Mouse (Mus musculus) right cerebral cortex, postnatal 4 days (tissue): Measurements from ENCODE around the gene Timm17a.

Experiments used
- DNase-seq: peaks from one replicate; pipeline ENCODE4 v3.0.0-alpha.2; 2022

The Timm17a gene

GRCm38 (mm10) chr1:135313284-135314031, at the start of gene Timm17a:
Timm17a (minus strand) TSS chr1:135313778.
- DNase-seq: peak; percentile 90

DNA sequence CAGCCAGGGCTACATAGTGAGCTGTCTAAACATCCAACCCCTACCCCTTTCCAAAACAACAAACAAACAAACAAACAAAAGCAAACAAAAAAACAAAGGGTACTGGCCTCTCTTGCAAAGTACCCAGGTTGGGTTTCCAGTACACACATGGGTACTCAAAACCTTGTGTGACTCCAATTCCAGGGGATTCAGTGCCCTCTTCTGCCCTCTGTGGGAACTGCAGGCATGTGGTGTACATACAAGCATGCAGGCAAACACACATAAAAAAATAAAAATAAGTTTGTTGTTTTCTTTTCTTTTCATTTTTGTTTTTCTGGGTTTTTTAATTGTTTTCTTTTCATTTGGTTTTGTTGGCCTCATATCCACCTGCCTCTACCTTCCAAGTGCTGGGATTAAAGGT, 48.5 kb upstream of the Timm17a start:
- no peak for DNase-seq

DNA sequence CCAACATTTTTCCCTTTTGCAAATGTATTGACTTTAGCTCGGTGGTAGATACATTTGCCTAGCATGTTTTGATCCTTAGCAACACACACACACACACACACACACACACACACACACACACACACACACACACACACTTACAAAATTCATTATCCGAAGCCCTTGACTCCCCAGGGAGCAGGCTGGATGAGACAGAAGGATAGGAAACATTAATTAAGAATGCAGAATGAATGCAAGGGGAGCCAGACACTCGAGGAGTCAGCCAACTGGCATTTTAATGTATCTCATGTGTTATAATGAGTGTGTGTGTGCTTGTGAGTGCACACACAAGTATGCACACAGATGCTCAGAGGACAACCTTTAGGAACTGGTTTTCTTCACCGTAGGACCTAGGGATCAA, 47.9 kb upstream of the Timm17a start:
- no peak for DNase-seq

DNA sequence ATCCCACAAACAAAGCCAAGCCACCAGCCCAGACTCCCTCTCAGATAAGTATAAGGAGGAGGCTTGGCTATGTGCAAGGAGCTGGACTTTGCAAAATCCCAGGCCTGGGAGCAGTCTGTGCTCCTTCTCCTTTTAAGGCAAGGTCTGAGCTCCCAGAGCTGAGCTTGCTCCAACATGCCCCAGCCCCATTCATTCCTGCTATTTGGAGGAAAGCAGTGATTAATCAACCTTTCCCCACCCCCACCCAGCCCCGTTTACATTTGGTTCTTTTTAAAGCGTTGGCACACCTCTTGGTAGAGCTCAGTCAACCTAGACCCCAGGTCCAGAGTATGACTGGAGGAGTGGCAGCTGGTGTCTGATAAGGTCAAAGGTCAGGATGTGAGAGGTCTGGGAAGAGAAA, 45.5 kb upstream of the Timm17a start:
- no peak for DNase-seq

- no peak for DNase-seq
Measured at GRCm38 (mm10) chr1:135351953-135352352, 38.4 kb upstream of the Timm17a start.

DNA sequence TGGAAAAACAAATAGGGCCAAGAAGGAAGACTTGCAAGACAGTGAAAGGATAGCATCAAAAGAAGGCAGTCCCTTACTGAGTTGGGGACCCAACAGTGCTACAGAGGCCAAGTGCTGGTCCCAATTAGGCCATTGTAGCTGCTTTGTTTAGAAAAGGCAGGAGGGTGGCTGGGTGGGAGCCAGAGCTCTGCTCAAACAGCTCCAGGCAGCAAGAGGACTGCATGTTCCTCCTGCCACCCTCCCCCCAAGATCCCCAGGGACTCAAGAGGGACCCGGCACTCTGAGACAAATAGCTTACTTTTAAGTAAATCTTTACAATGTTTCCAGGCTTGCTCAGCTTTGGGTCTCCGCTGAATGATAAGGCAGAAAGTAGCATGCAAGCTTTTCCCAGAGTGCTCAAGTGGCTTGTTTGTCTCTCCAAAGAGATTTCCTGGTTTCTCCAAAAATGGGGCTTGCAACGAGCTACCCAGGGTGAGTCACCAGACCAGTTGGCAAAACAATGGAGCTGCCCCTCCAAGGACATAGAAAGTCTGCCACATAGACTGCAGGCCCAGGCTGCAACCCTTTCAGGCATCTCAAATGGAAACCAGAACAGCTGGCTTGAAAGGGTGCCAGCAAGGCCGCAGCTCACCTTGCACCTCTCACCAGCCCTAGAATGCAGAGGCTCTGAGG, 34.1 kb upstream of the Timm17a start:
- DNase-seq: peak; percentile 21

- DNase-seq: no peak
Measured at GRCm38 (mm10) chr1:135346891-135347290, 33.3 kb upstream of the Timm17a start.

- DNase-seq: no peak
Measured at GRCm38 (mm10) chr1:135344026-135344425, 30.4 kb upstream of the Timm17a start.

GRCm38 (mm10) chr1:135341947-135342346, 28.4 kb upstream of the Timm17a start:
- DNase-seq: no peak

GRCm38 (mm10) chr1:135330578-135330977, 17.0 kb upstream of the Timm17a start:
- DNase-seq: no peak

GRCm38 (mm10) chr1:135328368-135328767, 14.8 kb upstream of the Timm17a start:
- DNase-seq: no peak

DNA sequence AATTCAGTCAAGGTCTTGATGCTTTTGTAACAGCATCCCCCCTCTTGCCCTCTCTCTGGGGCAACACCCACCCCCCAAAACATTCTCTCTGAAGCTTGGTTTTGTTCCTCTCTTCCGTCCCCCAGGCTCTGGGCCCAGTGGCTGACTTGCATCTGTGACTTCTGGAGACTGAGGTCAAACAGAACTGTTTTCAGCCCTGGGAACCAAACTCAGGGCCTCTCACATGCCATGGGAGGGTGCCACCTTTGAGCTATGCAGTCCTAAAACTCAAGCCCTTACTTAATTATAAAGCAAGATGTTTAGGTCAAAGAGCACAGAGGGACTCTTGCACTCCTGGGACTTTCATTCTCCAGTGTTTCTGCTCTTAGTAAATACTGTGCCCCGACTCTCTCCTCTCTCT, 12.4 kb upstream of the Timm17a start:
- no peak for DNase-seq

DNA sequence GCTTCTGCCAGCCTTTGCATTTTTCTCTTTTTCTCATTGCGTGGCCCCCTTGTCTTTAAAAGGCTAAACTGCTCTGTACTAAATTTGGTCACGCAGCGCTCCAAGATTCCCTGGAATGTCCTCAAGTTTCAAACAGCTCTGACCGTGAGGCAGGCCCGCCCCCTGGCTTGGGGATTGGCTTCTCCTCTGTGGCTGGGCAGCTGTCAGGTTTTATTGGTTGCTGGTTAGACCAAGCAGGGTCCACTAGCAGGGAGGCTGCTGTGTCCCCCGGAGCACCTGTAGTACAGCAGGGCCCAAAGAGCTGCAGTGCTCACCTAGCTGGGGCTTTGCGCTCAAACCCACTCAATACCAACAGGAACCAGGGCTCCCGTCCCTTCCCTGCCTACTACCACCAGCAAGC, 11.0 kb upstream of the Timm17a start, which contains the start of gene Lmod1:
Lmod1 (plus strand) TSS at position 237 of the 400 bp plus-strand sequence.
- no peak for DNase-seq

- DNase-seq: no peak
Measured at GRCm38 (mm10) chr1:135323367-135323901, 9.9 kb upstream of the Timm17a start.

DNA sequence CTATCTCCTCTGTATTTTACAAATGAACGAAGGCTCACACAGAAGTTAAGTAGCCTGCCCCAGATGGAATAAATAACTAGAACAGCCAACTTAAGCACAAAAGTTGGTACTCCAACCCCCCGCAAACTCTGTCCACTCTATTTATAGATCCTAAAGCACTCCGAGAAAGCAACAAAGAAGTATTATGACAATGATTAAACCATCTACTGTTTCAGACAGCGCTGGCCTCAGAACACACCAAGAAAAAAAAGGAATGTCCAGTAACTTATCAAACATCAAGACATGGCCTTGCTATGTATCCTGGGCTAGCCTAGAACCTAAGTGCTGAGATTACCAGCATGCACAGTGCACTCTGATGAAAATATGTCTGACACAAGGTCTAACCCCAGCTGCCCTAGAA, 1.4 kb downstream of the Timm17a start:
- no peak for DNase-seq

GRCm38 (mm10) chr1:135311356-135311755, 2.2 kb downstream of the Timm17a start:
- DNase-seq: no peak

DNA sequence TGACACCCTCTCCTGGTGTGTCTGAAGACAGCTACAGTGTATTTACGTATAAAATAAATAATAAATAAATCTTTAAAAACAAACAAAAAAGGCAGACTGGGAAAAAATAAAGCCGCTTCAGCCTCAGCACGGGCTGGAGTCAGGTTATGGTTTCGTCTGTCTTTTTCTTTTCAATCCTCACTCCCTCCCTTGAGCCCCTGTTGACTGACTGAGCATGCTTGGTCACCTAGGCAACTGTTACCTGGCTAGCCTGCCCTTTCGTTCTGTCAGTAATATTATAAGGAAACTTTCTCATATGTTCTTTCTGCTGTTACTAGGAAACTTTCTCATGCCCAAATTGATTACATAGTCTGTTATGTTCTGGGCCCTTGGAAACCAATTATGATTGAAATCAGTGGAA, 22.7 kb downstream of the Timm17a start:
- no peak for DNase-seq

DNA sequence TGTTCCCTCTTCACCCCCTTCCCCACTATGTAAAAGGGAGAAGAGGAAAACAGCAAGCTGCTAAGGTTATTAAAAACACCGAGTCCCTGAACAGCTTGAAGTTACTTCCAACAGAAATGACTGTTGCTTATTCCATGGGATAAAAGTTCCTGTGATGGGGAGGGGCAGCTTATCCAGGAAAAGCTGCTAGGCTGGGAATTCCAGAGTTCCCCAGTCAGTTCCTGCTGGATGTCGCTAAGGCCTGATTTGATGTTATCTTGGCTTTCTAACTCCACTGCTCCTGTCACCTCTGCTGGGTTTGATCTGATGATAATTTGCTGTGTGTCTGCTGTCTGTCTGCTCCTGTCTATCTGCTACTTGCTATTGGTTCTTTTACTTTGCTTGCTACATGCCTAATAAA, 27.3 kb downstream of the Timm17a start:
- no peak for DNase-seq

- peak; percentile 71 for DNase-seq
Measured at GRCm38 (mm10) chr1:135283826-135284291, 29.7 kb downstream of the Timm17a start, which contains the start of gene Rnpep. Rnpep (minus strand) TSS chr1:135284084.

- DNase-seq: no peak
Measured at GRCm38 (mm10) chr1:135283287-135283825, 30.2 kb downstream of the Timm17a start.

DNA sequence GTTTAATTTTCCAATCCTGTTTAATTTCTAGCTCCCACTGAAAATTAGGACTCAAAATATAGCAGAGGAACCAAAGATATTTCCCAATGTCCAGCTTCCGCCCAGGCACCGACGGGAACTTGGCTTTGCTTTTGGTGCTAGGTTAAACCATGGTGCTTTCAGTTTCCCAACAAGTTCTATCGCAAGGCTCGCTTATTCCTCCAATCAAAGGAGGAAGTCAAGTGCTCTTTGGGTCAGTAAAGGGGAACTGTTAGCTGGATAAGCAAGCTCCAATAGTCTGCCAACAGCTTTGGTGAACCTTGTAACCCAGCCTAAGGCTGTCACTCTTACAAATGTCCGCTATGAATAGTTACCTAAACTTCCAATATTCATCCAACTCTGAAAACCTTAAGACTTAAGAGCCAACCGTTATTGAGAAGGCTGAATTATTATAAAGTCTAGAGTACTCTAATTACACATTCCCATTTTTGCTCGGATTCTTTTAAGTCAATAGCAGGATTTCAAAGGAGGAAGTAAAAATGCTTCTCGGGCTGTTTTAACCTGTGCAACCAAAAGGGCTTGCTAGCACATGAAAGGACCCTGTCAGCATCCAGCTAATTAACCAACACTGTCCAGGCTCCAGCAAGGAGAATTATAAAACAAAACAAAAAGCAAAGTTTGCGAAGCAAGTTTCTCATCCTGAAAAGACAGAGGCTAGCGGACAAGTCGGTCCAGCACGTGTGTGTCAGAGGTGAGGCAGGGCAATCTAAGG, 30.9 kb downstream of the Timm17a start:
- DNase-seq: no peak

GRCm38 (mm10) chr1:135281841-135282240, 31.7 kb downstream of the Timm17a start:
- no peak for DNase-seq

DNA sequence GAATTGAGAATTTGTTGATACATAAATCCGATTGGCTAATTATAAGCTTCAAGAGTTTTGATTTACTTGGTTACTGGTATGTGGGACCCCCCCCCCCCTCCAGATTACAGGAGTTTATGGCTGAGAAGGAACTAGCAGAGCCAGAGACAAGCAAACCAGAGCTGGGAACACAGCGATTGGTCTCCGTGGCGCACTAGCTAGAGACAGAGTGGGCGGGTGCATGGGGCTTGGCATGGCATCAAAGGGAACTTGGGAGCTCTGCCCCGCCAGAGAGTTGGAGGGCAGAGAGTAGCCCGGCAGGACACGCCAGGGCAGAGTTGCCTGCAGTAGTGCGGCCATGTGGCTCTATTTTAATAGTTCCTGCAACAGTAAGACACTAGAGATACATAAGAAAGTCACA, 32.9 kb downstream of the Timm17a start:
- peak; percentile 41 for DNase-seq
